Mouse (Mus musculus) urinary bladder, adult 2 months (tissue): ENCODE measurements around the gene Ndufs4. TPM values are rescaled to one million over a fixed set of nuclear protein-coding genes. Genes with fewer than 3 reads are reported as not detected.
"Not testable (repeated sequence)": the region's sequence is repeated elsewhere in the genome, so short reads cannot be mapped to it uniquely, and the experiment has no call there.

Experiments
- DNase-seq: peaks from one replicate; pipeline ENCODE4 v3.0.0; 2022; ENCODE audit warnings: low spot score
- polyA plus RNA-seq: library from polyadenylated mRNA; depleted of rRNA; stranded (reverse); fragments of >200 nt; gene quantifications from 2 replicates; pipeline ENCODE4 v1.2.3, GENCODE M21; 2012

The Ndufs4 gene
- polyA plus RNA-seq, 1 experiment, result 88.2 TPM

DNA sequence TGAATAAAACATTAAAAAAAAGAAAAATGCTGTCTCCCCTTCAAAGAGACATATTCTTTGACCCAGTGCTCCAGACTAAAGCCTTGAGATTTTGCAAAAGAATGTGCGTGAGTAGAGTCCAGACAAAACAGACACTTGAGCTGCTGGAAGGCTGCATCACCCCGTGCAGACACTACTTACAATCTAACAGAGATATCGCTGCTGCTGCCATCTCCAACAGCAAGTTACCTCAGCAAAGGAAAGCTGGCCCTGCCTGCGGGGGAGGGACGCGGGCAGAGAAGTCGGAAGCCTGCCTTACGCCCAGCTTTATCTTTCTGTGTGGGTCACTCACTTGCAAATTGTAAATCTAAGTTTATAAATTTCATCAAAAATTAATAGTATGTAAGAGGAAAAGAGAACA lies 45.1 kb downstream of the Ndufs4 start:
- DNase-seq, result no peak

- DNase-seq, result no peak
Measured at GRCm38 (mm10) chr13:114319835-114320389, 68.1 kb downstream of the Ndufs4 start.

GRCm38 (mm10) chr13:114319136-114319535 lies 68.9 kb downstream of the Ndufs4 start:
- DNase-seq, result no peak

DNA sequence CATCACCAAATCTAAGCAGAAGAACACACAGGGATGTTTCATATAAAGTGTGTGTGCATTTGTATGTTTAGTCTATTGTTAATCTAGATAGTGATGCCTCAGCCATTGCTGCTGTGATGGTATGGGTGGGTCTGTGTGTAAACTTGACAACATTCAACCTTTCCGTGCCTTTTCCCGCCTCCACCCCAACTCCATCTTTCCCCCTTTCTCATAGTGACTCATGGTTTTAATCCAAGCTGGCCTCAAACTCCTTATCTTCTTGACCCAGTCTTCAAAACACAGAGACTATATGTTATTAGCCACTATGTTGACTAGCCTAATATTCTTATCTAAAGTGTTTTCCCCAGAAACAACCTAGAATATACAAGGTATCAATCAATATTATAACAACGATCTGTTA lies 72.7 kb downstream of the Ndufs4 start:
- no peak for DNase-seq

- no peak for DNase-seq
Measured at GRCm38 (mm10) chr13:114314953-114315352, 73.1 kb downstream of the Ndufs4 start.

DNA sequence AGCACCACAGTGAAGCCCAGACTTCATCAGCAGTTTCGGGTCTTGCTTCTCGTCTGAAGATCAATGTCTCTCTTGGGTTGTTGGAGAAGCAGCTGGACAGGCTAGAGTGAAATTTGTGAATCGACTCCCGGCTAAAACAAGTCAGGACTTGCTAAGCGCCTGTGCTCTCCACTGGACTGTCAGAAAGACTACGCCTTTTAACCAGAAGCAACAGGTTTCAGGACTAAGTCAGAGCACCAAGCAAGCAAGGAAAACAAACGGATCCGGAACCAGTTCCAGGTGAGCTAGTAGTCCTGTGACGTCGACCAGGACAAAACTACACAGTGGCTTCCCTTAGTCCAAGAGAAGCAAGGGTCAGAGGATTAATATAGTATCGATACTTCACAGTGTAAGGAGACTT lies 77.5 kb downstream of the Ndufs4 start:
- no peak for DNase-seq

DNA sequence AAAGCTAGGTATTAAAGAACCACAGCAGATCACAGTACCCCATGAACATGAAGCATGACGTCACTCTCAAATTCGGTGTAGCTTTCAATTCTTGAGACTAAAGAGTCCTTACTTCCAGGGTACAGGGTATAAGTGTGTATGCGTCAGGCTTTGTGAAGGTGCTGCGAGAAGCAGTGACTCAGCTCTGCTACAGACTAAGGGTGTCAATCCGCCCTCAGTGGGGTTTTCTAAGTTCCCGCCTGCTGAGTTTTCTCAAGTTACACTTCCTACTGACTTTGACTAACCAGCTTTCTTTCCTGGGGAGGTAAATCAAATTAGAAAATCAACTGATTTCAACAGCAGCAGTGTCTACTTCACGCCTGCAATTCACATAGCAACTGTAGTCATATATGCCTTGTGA lies 83.4 kb downstream of the Ndufs4 start:
- DNase-seq, result no peak

DNA sequence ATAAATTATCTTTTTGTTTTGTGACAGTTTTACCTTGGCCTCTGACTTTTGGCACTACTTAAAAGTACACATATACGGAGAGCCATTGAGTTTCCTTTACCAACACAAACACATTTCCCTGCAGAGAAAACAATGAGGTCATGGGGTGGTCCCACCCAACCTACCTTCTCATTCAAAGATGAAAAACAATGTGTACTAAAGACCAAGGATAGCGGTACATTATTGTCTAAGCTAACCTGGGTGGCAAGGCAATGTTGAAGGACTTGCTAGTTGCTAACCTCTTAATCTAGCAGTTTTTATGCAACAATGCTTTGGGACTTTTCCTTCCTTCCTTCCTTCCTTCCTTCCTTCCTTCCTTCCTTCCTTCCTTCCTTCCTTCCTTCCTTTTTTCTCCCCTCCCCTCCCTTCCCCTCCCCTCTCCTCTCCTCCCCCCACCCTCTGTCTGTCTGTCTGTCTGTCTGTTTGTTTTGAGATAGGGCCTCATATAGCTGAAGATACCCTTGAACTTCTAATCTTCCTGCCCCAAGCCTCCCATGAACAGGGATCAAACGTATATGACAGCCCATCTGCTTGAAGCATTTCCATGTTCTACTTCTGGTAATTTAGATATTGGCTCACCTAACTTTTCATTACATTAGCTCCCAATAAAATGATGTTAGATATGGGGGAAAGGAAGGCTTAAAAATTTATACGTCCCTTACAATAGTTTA lies 84.4 kb downstream of the Ndufs4 start:
- no peak for DNase-seq

- DNase-seq, result no peak
Measured at GRCm38 (mm10) chr13:114297761-114298160, 90.3 kb downstream of the Ndufs4 start.

GRCm38 (mm10) chr13:114296556-114296955 lies 91.5 kb downstream of the Ndufs4 start:
- DNase-seq, result no peak

DNA sequence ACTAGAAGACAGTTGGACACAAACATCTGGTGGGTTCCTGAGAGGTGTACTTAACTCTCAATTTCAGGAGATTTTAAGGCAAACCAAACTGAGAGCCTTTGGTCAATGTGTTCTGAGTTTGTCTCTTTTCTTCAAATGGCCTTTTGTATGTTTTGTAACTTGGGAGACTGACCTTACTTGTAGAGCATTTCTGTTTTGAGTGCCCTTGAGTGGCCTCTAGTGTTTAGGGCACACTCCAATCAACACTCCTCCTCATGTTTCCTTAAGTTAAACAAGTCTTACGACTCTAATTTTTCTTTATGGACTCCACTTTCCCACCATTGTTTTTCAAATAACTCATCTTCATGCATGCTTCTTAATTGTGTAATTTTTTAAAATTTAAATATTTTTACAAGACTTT lies 98.6 kb downstream of the Ndufs4 start:
- no peak for DNase-seq

- no peak for DNase-seq
Measured at GRCm38 (mm10) chr13:114288511-114288910, 99.5 kb downstream of the Ndufs4 start.

DNA sequence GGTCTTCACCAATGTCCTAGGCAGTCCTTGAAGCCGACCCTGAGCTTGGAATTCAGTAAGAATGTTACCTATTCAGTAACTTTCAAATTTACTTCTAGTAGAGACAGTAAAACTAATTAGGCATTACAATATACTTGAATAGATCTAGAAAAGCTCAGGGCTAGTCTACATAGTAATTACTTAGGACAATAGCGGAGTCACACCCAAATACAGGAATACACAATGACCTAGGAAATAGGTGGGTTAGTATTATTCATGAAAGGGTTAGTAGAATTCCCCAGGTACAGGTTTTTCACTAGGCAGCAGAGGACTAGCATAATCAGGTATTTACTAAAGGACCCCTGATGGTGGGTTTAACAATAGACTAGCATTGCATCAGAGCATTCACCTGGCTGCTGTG lies 109.4 kb downstream of the Ndufs4 start:
- not testable (repeated sequence) for DNase-seq

GRCm38 (mm10) chr13:114277277-114277676 lies 110.8 kb downstream of the Ndufs4 start:
- DNase-seq, result no peak

- DNase-seq, result no peak
Measured at GRCm38 (mm10) chr13:114271410-114272105, 116.5 kb downstream of the Ndufs4 start.

DNA sequence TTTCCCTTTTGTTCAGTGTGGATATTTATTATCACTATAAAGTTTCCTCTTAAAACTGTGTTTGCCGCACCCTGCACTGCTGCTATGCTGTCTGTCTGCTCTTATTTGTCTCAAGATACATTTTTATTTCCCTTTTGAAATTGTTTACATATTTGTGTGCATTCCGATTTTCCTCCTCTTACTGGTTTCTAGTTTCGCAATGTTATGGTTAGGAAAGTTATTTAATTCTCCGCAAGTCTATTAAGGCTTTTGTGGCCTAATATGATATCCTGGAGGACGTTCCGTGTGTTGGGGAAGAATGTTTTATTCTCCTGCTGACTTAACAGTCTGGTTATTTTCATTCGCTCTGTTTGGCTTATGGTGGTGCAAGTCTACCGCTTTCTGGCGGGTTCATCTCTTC lies 120.3 kb downstream of the Ndufs4 start:
- no peak for DNase-seq

- DNase-seq, result no peak
Measured at GRCm38 (mm10) chr13:114260486-114261205, 127.4 kb downstream of the Ndufs4 start.

GRCm38 (mm10) chr13:114254697-114255096 lies 133.4 kb downstream of the Ndufs4 start:
- DNase-seq, result no peak
